Mouse (Mus musculus) Patski (cell line): ENCODE data around the gene Hacl1. TPM values are rescaled to one million over a fixed set of nuclear protein-coding genes. Genes with fewer than 3 reads are reported as not detected.

Source experiments
- ATAC-seq: fragments of 100-300 bp; one replicate; pipeline ENCODE4 v1.8.0; 2021
- CTCF ChIA-PET: fragments of 350-600 bp; sonication (Branson Sonifier 250); formaldehyde crosslinking; loops from one replicate; lab custom pipeline; 2022; ENCODE audit warnings: inconsistent platforms; lab: Charles Lee
- POLR2A ChIA-PET: fragments of 350-600 bp; sonication (Branson Sonifier 250); formaldehyde crosslinking; loops from one replicate; lab custom pipeline; 2022; ENCODE audit warnings: antibody characterized with exemption, inconsistent platforms; lab: Charles Lee
- DNase-seq: peaks from one replicate; pipeline ENCODE4 v3.0.0-alpha.2; 2011; ENCODE audit warnings: low read depth, low spot score
- H3K27me3 ChIP-seq: fragments of 371-371 bp; one replicate; pipeline ENCODE4 v1.5.1; 2021
- CTCF ChIP-seq: fragments of 100-300 bp; IDR thresholded peaks from one replicate; pipeline ENCODE4 v1.5.1; 2021
- in situ Hi-C: fragments of 300-500 bp; cut with MboI; formaldehyde crosslinking; loops from 3 replicates; pipeline ENCODE4 v1.11.1; 2018; ENCODE audit warnings: low pct_unique_long_range_greater_than_20kb, mixed read lengths
- polyA plus RNA-seq: library from polyadenylated mRNA; unstranded; gene quantifications from one replicate; pipeline ENCODE4 v1.2.3, GENCODE M21; 2021

The Hacl1 gene
- polyA plus RNA-seq, 1 experiment from 2014 or later, result 27.5 TPM

- no peaks in the 10 kb centered on the region for H3K27me3 ChIP-seq
- no peak for TF ChIP-seq CTCF
- POLR2A ChIA-PET, result no interaction called here
- in situ Hi-C loops, result no loop called here
- CTCF ChIA-PET, result interaction anchor here (0.8 kb wide), 1 partner anchor 9 kb away, joined by 3 read pairs; no protein-coding TSS in a partner anchor
- no peak for ATAC-seq
- no peak for DNase-seq
Observed at GRCm38 (mm10) chr14:31577966-31578735, 62.9 kb downstream of the Hacl1 start.

DNA sequence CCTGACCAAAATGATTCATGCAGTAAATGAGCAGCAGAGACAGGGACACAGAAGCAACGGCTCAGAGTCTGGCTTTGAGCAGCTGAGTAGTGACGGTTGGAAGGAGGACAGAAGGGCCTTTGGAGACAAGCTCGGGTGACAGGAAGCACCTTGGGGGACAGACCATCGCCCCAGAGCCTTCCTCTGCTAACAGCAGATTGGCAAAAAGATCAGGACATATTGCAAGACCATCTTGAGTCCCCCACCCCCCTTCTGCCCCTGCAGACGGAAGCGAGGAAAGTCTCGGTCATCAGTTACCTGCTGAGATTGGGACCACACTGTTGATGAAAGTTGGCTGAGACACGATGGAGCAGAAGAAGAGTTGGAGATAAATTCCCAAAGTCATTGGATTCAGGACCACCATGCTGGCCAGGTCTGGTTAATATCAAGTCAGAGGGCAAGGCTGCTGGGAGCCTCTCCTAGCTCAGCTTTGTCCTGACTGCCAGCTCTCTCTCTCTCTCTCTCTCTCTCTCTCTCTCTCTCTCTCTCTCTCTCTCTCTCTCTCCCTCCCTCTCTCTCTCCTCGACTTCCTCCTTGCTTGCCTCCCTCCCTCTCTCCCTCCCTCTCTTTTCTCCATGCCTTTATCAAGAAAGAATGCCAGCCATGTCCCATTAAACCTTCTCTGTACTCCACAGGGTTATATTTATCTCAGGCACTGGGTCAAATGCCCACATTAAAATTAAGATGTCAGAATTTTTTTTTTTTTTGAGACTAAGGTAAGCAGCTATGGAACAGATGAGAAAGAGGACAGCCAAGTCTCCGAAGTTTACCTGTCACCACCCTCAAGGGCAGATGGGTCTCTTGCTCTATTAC is 64.0 kb downstream of the Hacl1 start:
- TF ChIP-seq CTCF, result no peak
- ATAC-seq (no peak), DNase-seq (no peak)
- in situ Hi-C loops, result no loop called here
- H3K27me3 ChIP-seq, result no peaks in the 10 kb centered on the region
- ChIA-PET CTCF (interaction anchor here (0.8 kb wide), 1 partner anchor 8 kb away, joined by 3 read pairs; no protein-coding TSS in a partner anchor), POLR2A (interaction anchor here (0.6 kb wide), 1 partner anchor 24 kb away, joined by 4 read pairs; no protein-coding TSS in a partner anchor)

GRCm38 (mm10) chr14:31575866-31576265 is 65.2 kb downstream of the Hacl1 start:
- POLR2A ChIA-PET, result no interaction called here
- ATAC-seq (no peak), DNase-seq (no peak)
- no peak for TF ChIP-seq CTCF
- CTCF ChIA-PET, result no interaction called here
- H3K27me3 ChIP-seq, result no peaks in the 10 kb centered on the region
- in situ Hi-C loops, result no loop called here

DNA sequence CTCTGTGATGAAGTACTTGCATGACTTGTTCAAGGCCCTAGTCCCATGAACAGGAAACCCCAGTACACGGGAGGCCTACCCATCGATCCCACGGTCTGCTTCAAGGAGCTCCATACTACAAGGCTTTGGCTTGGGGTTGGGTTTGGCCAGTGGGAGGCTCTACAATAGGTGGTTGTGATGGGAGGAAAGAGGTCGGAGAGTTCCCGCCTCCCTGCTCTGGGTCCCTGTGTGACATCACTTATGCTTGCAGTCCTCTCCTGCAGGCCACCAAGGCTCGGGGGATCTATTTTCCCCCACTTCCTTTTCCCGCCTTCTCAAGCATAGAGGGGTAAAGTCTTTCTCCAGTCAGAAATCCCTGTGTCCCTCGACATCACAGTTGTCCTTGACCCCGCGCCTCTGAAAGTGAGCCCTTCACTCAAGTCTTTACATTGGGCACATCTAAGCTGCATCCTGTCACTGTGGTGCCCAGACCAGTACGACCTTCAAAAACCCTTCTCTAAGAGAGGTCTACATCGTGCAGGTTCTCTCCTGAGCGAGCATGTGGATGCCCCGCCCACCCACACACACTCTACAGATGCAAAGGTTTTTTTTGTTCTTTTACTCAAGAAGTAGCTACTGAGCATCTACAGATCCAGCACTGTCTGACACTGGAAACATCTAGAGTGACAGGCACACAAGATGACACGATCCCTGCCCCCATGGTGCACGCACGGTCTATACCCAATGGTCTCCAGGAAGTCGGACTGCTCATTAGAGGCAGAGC is 66.0 kb downstream of the Hacl1 start:
- in situ Hi-C loops, result no loop called here
- no peak for TF ChIP-seq CTCF
- ATAC-seq (no peak), DNase-seq (no peak)
- POLR2A ChIA-PET, result no interaction called here
- CTCF ChIA-PET, result interaction anchor here (1.1 kb wide), 1 partner anchor 10 kb away, joined by 5 read pairs; no protein-coding TSS in a partner anchor
- no peaks in the 10 kb centered on the region for H3K27me3 ChIP-seq

- in situ Hi-C loops, result no loop called here
- CTCF ChIA-PET, result no interaction called here
Observed at GRCm38 (mm10) chr14:31572561-31573175, 68.4 kb downstream of the Hacl1 start.

DNA sequence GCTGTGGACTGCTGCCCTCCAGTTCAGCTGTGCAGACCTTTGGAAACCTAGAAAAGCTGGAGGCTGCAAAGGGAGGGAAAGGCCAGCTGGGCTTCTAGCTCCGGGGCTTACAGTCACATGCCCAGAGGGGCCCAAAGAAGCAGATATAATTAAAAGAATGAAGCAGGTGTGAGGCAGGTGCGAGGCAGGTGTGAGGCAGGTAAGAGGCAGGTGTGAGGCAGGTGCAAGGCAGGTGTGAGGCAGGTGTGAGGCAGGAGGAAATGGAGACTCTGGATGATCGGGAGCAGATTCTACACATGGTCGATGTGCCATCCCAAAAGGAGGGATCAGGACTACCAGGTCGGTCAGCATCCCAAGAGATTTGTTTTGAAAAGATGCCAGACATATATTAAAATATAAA is 69.7 kb downstream of the Hacl1 start:
- TF ChIP-seq CTCF, result no peak
- in situ Hi-C loops, result no loop called here
- ChIA-PET POLR2A (interaction anchor here (0.8 kb wide), 1 partner anchor 34 kb away, joined by 3 read pairs; no protein-coding TSS in a partner anchor), CTCF (no interaction called here)
- H3K27me3 ChIP-seq, result no peaks in the 10 kb centered on the region
- DNase-seq (no peak), ATAC-seq (no peak)

More at GRCm38 (mm10) chr14:31572561-31573175, 68.4 kb downstream of the Hacl1 start:
- DNase-seq (no peak), ATAC-seq (no peak)
- no peak for TF ChIP-seq CTCF
- no peaks in the 10 kb centered on the region for H3K27me3 ChIP-seq
- POLR2A ChIA-PET, result no interaction called here

- no peak for ATAC-seq
- TF ChIP-seq CTCF, result no peak
- CTCF ChIA-PET, result no interaction called here
- no peaks in the 10 kb centered on the region for H3K27me3 ChIP-seq
- DNase-seq, result no peak
- in situ Hi-C loops, result no loop called here
- POLR2A ChIA-PET, result no interaction called here
Observed at GRCm38 (mm10) chr14:31570131-31570951, 70.7 kb downstream of the Hacl1 start.

- ChIA-PET POLR2A (interaction anchor here (0.8 to 1.0 kb wide), 2 partner anchors 10 to 50 kb away, joined by 3 to 4 read pairs; no protein-coding TSS in a partner anchor), CTCF (interaction anchor here (0.7 kb wide), 1 partner anchor 9 kb away, joined by 3 read pairs; no protein-coding TSS in a partner anchor)
- DNase-seq, result peak; percentile 51
- TF ChIP-seq CTCF, result no peak
- in situ Hi-C loops, result no loop called here
- no peaks in the 10 kb centered on the region for H3K27me3 ChIP-seq
- no peak for ATAC-seq
Observed at GRCm38 (mm10) chr14:31569151-31569631, 71.9 kb downstream of the Hacl1 start.
